Mouse (Mus musculus): ENCODE results near the gene Adam12. TPM values are rescaled to one million over a fixed set of nuclear protein-coding genes. Genes with fewer than 3 reads are reported as not detected.

Gene Adam12
- polyA plus RNA-seq, 1 experiment from 2014 or later: 2.1 TPM

GRCm38 (mm10) chr7:134128087-134128522 lies 103.8 kb downstream of the Adam12 start:
- Histone ChIP-seq H3K4me1 (peaks cover 7% of the 10 kb centered on the region), H3K27me3 (replicated peaks; ENCODE audit: low read depth, poor library complexity, severe bottlenecking) (no peaks in the 10 kb centered on the region), H3K9me3 (no peaks in the 10 kb centered on the region), H3K4me3 (no peak overlapping the region), H3K36me3 (replicated peaks) (no peaks in the 10 kb centered on the region), H3K27ac (replicated peaks) (no peak overlapping the region)
- WGBS: 84% methylated on average over 5 of the region's 5 CpGs
- DNase-seq (ENCODE audit: low spot score): no peak

GRCm38 (mm10) chr7:134121397-134121796 lies 110.5 kb downstream of the Adam12 start:
- Histone ChIP-seq H3K36me3 (replicated peaks) (no peaks in the 10 kb centered on the region), H3K27me3 (replicated peaks; ENCODE audit: low read depth, poor library complexity, severe bottlenecking) (no peaks in the 10 kb centered on the region), H3K9me3 (no peaks in the 10 kb centered on the region), H3K4me1 (0 out of 2 replicates have a peak, but pooled peaks cover 3% of the 10 kb centered on the region), H3K27ac (replicated peaks) (no peak overlapping the region), H3K4me3 (no peak overlapping the region)
- 57% methylated on average over 2 of the region's 2 CpGs for WGBS
- no peak for DNase-seq (ENCODE audit: low spot score)

- DNase-seq (ENCODE audit: low spot score): no peak
- Histone ChIP-seq H3K9me3 (no peaks in the 10 kb centered on the region), H3K27me3 (replicated peaks; ENCODE audit: low read depth, poor library complexity, severe bottlenecking) (no peaks in the 10 kb centered on the region), H3K27ac (replicated peaks) (no peak overlapping the region), H3K4me1 (peaks cover 11% of the 10 kb centered on the region; the same call in 1 of the 2 replicates), H3K36me3 (replicated peaks) (no peaks in the 10 kb centered on the region), H3K4me3 (no peak overlapping the region)
- 80% methylated on average over 8 of the region's 8 CpGs for WGBS
These were observed 116.5 kb downstream of the Adam12 start for GRCm38 (mm10) chr7:134115438-134115837.

GRCm38 (mm10) chr7:134114311-134115188 lies 117.4 kb downstream of the Adam12 start:
- H3K27me3 ChIP-seq (replicated peaks; ENCODE audit: low read depth, poor library complexity, severe bottlenecking): no peaks in the 10 kb centered on the region
- H3K4me3 ChIP-seq: no peak overlapping the region
- H3K27ac ChIP-seq (replicated peaks): no peak overlapping the region
- H3K9me3 ChIP-seq: no peaks in the 10 kb centered on the region
- H3K4me1 ChIP-seq: peaks cover 11% of the 10 kb centered on the region; the same call in 1 of the 2 replicates
- no peaks in the 10 kb centered on the region for H3K36me3 ChIP-seq (replicated peaks)
- 88% methylated on average over 9 of the region's 9 CpGs for WGBS
- DNase-seq (ENCODE audit: low spot score): no peak

GRCm38 (mm10) chr7:134113829-134114228 lies 118.1 kb downstream of the Adam12 start:
- DNase-seq (ENCODE audit: low spot score): no peak
- H3K4me1 ChIP-seq: peaks cover 11% of the 10 kb centered on the region; the same call in 1 of the 2 replicates
- no peak overlapping the region for H3K4me3 ChIP-seq
- no peaks in the 10 kb centered on the region for H3K27me3 ChIP-seq (replicated peaks; ENCODE audit: low read depth, poor library complexity, severe bottlenecking)
- no peaks in the 10 kb centered on the region for H3K9me3 ChIP-seq
- H3K36me3 ChIP-seq (replicated peaks): no peaks in the 10 kb centered on the region
- no peak overlapping the region for H3K27ac ChIP-seq (replicated peaks)
- WGBS: 80% methylated on average over 6 of the region's 6 CpGs

- Histone ChIP-seq H3K9me3 (no peaks in the 10 kb centered on the region), H3K27ac (replicated peaks) (no peak overlapping the region), H3K36me3 (replicated peaks) (no peaks in the 10 kb centered on the region), H3K4me1 (peaks cover 11% of the 10 kb centered on the region; the same call in 1 of the 2 replicates), H3K4me3 (no peak overlapping the region), H3K27me3 (replicated peaks; ENCODE audit: low read depth, poor library complexity, severe bottlenecking) (no peaks in the 10 kb centered on the region)
- no peak for DNase-seq (ENCODE audit: low spot score)
- 92% methylated on average over 1 of the region's 1 CpGs for WGBS
These were observed 121.8 kb downstream of the Adam12 start for GRCm38 (mm10) chr7:134110116-134110515.

GRCm38 (mm10) chr7:134107849-134108248 lies 124.1 kb downstream of the Adam12 start:
- no peaks in the 10 kb centered on the region for H3K9me3 ChIP-seq
- no peak for DNase-seq (ENCODE audit: low spot score)
- H3K36me3 ChIP-seq (replicated peaks): no peaks in the 10 kb centered on the region
- H3K4me3 ChIP-seq: no peak overlapping the region
- no peak overlapping the region for H3K27ac ChIP-seq (replicated peaks)
- H3K27me3 ChIP-seq (replicated peaks; ENCODE audit: low read depth, poor library complexity, severe bottlenecking): no peaks in the 10 kb centered on the region
- 83% methylated on average over 3 of the region's 3 CpGs for WGBS
- H3K4me1 ChIP-seq: peaks cover under 1% of the 10 kb centered on the region; the same call in 1 of the 2 replicates

- Histone ChIP-seq H3K36me3 (replicated peaks) (no peaks in the 10 kb centered on the region), H3K4me3 (no peak overlapping the region), H3K27ac (replicated peaks) (no peak overlapping the region), H3K27me3 (replicated peaks; ENCODE audit: low read depth, poor library complexity, severe bottlenecking) (no peaks in the 10 kb centered on the region), H3K9me3 (no peaks in the 10 kb centered on the region), H3K4me1 (no peaks in the 10 kb centered on the region)
- 67% methylated on average over 4 of the region's 4 CpGs for WGBS
- no peak for DNase-seq (ENCODE audit: low spot score)
These were observed 132.9 kb downstream of the Adam12 start for GRCm38 (mm10) chr7:134099010-134099409.

- no peak overlapping the region for H3K27ac ChIP-seq (replicated peaks)
- WGBS: 94% methylated on average over 2 of the region's 2 CpGs
- H3K9me3 ChIP-seq: no peaks in the 10 kb centered on the region
- no peak overlapping the region for H3K4me3 ChIP-seq
- no peak for DNase-seq (ENCODE audit: low spot score)
- H3K4me1 ChIP-seq: no peaks in the 10 kb centered on the region
- H3K36me3 ChIP-seq (replicated peaks): no peaks in the 10 kb centered on the region
- no peaks in the 10 kb centered on the region for H3K27me3 ChIP-seq (replicated peaks; ENCODE audit: low read depth, poor library complexity, severe bottlenecking)
These were observed 134.1 kb downstream of the Adam12 start for GRCm38 (mm10) chr7:134097861-134098260.

GRCm38 (mm10) chr7:134093871-134094270 lies 138.1 kb downstream of the Adam12 start:
- Histone ChIP-seq H3K4me1 (no peaks in the 10 kb centered on the region), H3K4me3 (no peak overlapping the region), H3K27me3 (replicated peaks; ENCODE audit: low read depth, poor library complexity, severe bottlenecking) (no peaks in the 10 kb centered on the region), H3K36me3 (replicated peaks) (no peaks in the 10 kb centered on the region), H3K27ac (replicated peaks) (no peak overlapping the region), H3K9me3 (no peaks in the 10 kb centered on the region)
- no peak for DNase-seq (ENCODE audit: low spot score)
- 74% methylated on average over 2 of the region's 2 CpGs for WGBS

GRCm38 (mm10) chr7:134090764-134091163 lies 141.2 kb downstream of the Adam12 start:
- Histone ChIP-seq H3K27ac (replicated peaks) (no peak overlapping the region), H3K9me3 (no peaks in the 10 kb centered on the region), H3K36me3 (replicated peaks) (no peaks in the 10 kb centered on the region), H3K4me1 (no peaks in the 10 kb centered on the region), H3K27me3 (replicated peaks; ENCODE audit: low read depth, poor library complexity, severe bottlenecking) (no peaks in the 10 kb centered on the region), H3K4me3 (no peak overlapping the region)
- no peak for DNase-seq (ENCODE audit: low spot score)
- 76% methylated on average over 3 of the region's 3 CpGs for WGBS

- 89% methylated on average over 9 of the region's 9 CpGs for WGBS
- DNase-seq (ENCODE audit: low spot score): no peak
- Histone ChIP-seq H3K4me3 (no peak overlapping the region), H3K4me1 (no peaks in the 10 kb centered on the region), H3K27me3 (replicated peaks; ENCODE audit: low read depth, poor library complexity, severe bottlenecking) (no peaks in the 10 kb centered on the region), H3K9me3 (no peaks in the 10 kb centered on the region), H3K36me3 (replicated peaks) (no peaks in the 10 kb centered on the region), H3K27ac (replicated peaks) (no peak overlapping the region)
These were observed 141.7 kb downstream of the Adam12 start for GRCm38 (mm10) chr7:134090256-134090655.

Data from embryonic facial prominence, embryonic 10.5 days (tissue).